Mouse (Mus musculus) left cerebral cortex, adult 6 months (tissue): ENCODE results near the gene Prl7c1. TPM values are rescaled to one million over a fixed set of nuclear protein-coding genes. Genes with fewer than 3 reads are reported as not detected.

Experiments
- long read RNA-seq, 2 experiments: library from polyadenylated mRNA; unstranded; transcript quantifications; one replicate each; pipeline ENCODE4 v2.0.0; 2019 to 2020
- polyA plus RNA-seq: library from polyadenylated mRNA; unstranded; fragments of <200 nt; fragmentation: Nextera tagmentation; gene quantifications from 2 replicates; pipeline ENCODE4 v1.2.3, GENCODE M21; 2021

Prl7c1 gene
- polyA plus RNA-seq, result not detected in 2 replicates
- long read RNA-seq, experiment 1, result 0 reads
- long read RNA-seq, experiment 2, result 0 reads

GRCm38 (mm10) chr13:27780704-27781103 lies at the start of gene Prl7c1:
Gene Prl7c1 (minus strand): TSS chr13:27780804.

GRCm38 (mm10) chr13:27801354-27801753 lies 20.8 kb upstream of the Prl7c1 start, which contains the start of gene Prl2a1:
Gene Prl2a1 (plus strand): TSS chr13:27801654.

Other genes starting within 250 kb of the Prl7c1 start
- gene Prl8a9, start 216.2 kb downstream of the Prl7c1 start, polyA plus RNA-seq, result not detected in 2 replicates
- gene Prl8a1, start 198.6 kb downstream of the Prl7c1 start, polyA plus RNA-seq, result not detected in 2 replicates
- not detected in 2 replicates for gene Prl7b1, start 170.2 kb downstream of the Prl7c1 start, polyA plus RNA-seq
- not detected in 2 replicates for gene Prl7a1, start 138.3 kb downstream of the Prl7c1 start, polyA plus RNA-seq
- not detected in 2 replicates for gene Prl7a2, start 112.8 kb downstream of the Prl7c1 start, polyA plus RNA-seq
- gene Prl7d1, start 64.1 kb downstream of the Prl7c1 start, polyA plus RNA-seq, result not detected in 2 replicates
- not detected in 2 replicates for gene Prl2a1, start 20.9 kb upstream of the Prl7c1 start, polyA plus RNA-seq
- not detected in 2 replicates for gene Prl2c1, start 68.5 kb upstream of the Prl7c1 start, polyA plus RNA-seq
- not detected in 2 replicates for gene Prl4a1, start 235.4 kb upstream of the Prl7c1 start, polyA plus RNA-seq